Mouse (Mus musculus): ENCODE data around the gene Neurl4. TPM values are rescaled to one million over a fixed set of nuclear protein-coding genes. Genes with fewer than 3 reads are reported as not detected.
A peak's percentile ranks its signal among the peaks of the same experiment; 100 is the strongest.
"Not testable (repeated sequence)": the region's sequence is repeated elsewhere in the genome, so short reads cannot be mapped to it uniquely, and the experiment has no call there.

Neurl4 gene
- polyA plus RNA-seq, 1 experiment: 38.2 TPM

- 39% methylated on average over 1 of the region's 1 CpGs for WGBS
- H3K27ac ChIP-seq (ENCODE audit: control insufficient read depth, insufficient read depth, low read depth, low read length, poor library complexity): no peak overlapping the region
- no peak overlapping the region for H3K4me3 ChIP-seq (replicated peaks; ENCODE audit: control insufficient read depth, low read depth, low read length)
- 0 out of 2 replicates have a peak, but pooled peaks have one; percentile 20 for TF ChIP-seq CTCF (IDR thresholded peaks at IDR 0.05; ENCODE audit: control insufficient read depth, insufficient read depth, low read length)
- TF ChIP-seq POLR2A (IDR thresholded peaks at IDR 0.05; ENCODE audit: borderline replicate concordance, control insufficient read depth, low read depth, low read length): no peak
- H3K4me1 ChIP-seq (ENCODE audit: control insufficient read depth, insufficient read depth, low read length): peaks cover 1% of the 10 kb centered on the region; the same call in 1 of the 2 replicates
Measured at GRCm38 (mm10) chr11:69952274-69952673, 51.4 kb downstream of the Neurl4 start.

DNA sequence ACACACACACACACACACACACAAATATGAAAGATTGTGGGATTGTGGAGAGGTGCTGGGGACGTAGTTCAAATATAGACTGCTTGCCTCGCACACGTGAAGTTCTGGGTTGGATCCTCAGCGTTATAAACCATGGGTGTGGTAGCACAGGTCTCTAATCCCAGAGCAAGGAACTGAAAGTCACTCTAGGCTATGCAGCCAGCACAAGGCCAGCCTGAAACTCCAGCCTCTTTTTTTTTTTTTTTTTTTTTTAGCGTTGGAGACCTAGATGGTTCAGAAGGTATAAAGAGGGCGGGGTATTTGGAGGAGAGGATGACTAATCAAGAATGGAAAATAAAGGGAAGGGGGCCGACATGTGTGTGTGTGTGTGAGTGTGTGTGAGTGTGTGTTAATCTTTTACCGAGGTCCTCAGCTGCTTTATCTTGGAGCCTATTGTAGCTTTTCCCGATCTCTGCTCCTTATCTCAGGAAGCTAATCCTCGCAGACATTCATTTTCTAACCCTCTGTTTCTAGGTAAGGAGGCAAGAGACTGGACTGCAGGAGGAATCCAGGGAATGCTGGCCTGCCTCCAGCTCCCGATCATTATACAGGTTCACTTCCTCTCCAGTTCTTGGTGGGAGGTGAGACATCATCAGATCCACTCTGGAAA lies 52.5 kb downstream of the Neurl4 start:
- H3K4me1 ChIP-seq (ENCODE audit: control insufficient read depth, insufficient read depth, low read length): peaks cover 1% of the 10 kb centered on the region; the same call in 1 of the 2 replicates
- H3K27ac ChIP-seq (ENCODE audit: control insufficient read depth, insufficient read depth, low read depth, low read length, poor library complexity): no peak overlapping the region
- no peak for TF ChIP-seq CTCF (IDR thresholded peaks at IDR 0.05; ENCODE audit: control insufficient read depth, insufficient read depth, low read length)
- TF ChIP-seq POLR2A (IDR thresholded peaks at IDR 0.05; ENCODE audit: borderline replicate concordance, control insufficient read depth, low read depth, low read length): no peak
- WGBS: 55% methylated on average over 11 of the region's 11 CpGs
- H3K4me3 ChIP-seq (replicated peaks; ENCODE audit: control insufficient read depth, low read depth, low read length): no peak overlapping the region

GRCm38 (mm10) chr11:69955618-69956017 lies 54.7 kb downstream of the Neurl4 start:
- not testable (repeated sequence) for H3K27ac ChIP-seq (ENCODE audit: control insufficient read depth, insufficient read depth, low read depth, low read length, poor library complexity); H3K4me1 ChIP-seq (ENCODE audit: control insufficient read depth, insufficient read depth, low read length); H3K4me3 ChIP-seq (replicated peaks; ENCODE audit: control insufficient read depth, low read depth, low read length)
- WGBS: 75% methylated on average over 4 of the region's 4 CpGs

DNA sequence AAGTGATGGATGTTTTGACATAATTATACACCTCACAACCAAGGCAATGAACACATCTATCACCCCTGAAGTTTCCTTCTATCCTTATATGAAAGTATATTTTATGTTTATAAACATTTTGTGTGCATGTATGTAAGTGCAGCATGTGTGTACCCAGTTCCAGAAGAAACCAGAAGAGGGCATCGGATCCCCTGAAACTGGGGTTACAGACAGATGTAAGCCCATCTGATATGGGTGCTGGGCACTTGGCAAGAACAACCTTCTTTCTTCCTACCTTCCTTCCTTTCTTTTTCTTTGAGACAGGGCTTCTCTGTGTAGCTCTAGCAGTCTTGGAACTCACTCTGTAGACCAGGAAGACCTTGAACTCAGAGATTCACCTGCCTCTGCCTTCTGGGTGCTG lies 55.3 kb downstream of the Neurl4 start:
- TF ChIP-seq POLR2A (IDR thresholded peaks at IDR 0.05; ENCODE audit: borderline replicate concordance, control insufficient read depth, low read depth, low read length) (no peak), CTCF (IDR thresholded peaks at IDR 0.05; ENCODE audit: control insufficient read depth, insufficient read depth, low read length) (no peak)
- H3K4me3 ChIP-seq (replicated peaks; ENCODE audit: control insufficient read depth, low read depth, low read length): no peak overlapping the region
- no peaks in the 10 kb centered on the region for H3K4me1 ChIP-seq (ENCODE audit: control insufficient read depth, insufficient read depth, low read length)
- H3K27ac ChIP-seq (ENCODE audit: control insufficient read depth, insufficient read depth, low read depth, low read length, poor library complexity): no peak overlapping the region
- WGBS: 68% methylated on average over 1 of the region's 1 CpGs

- no peak for TF ChIP-seq POLR2A (IDR thresholded peaks at IDR 0.05; ENCODE audit: borderline replicate concordance, control insufficient read depth, low read depth, low read length)
- TF ChIP-seq CTCF (IDR thresholded peaks at IDR 0.05; ENCODE audit: control insufficient read depth, insufficient read depth, low read length): peak; percentile 38; the same call in 1 of the 2 replicates
- WGBS: 55% methylated on average over 5 of the region's 5 CpGs
- Histone ChIP-seq H3K4me1 (ENCODE audit: control insufficient read depth, insufficient read depth, low read length) (peaks cover 2% of the 10 kb centered on the region; the same call in 1 of the 2 replicates), H3K4me3 (replicated peaks; ENCODE audit: control insufficient read depth, low read depth, low read length) (no peak overlapping the region), H3K27ac (ENCODE audit: control insufficient read depth, insufficient read depth, low read depth, low read length, poor library complexity) (no peak overlapping the region)
Measured at GRCm38 (mm10) chr11:69960616-69961015, 59.7 kb downstream of the Neurl4 start.

GRCm38 (mm10) chr11:69961841-69962240 lies 61.0 kb downstream of the Neurl4 start:
- Histone ChIP-seq H3K4me3 (replicated peaks; ENCODE audit: control insufficient read depth, low read depth, low read length) (no peak overlapping the region), H3K27ac (ENCODE audit: control insufficient read depth, insufficient read depth, low read depth, low read length, poor library complexity) (no peak overlapping the region), H3K4me1 (ENCODE audit: control insufficient read depth, insufficient read depth, low read length) (peaks cover 3% of the 10 kb centered on the region; the same call in 1 of the 2 replicates)
- 3% methylated on average over 5 of the region's 5 CpGs for WGBS
- TF ChIP-seq CTCF (IDR thresholded peaks at IDR 0.05; ENCODE audit: control insufficient read depth, insufficient read depth, low read length) (no peak), POLR2A (IDR thresholded peaks at IDR 0.05; ENCODE audit: borderline replicate concordance, control insufficient read depth, low read depth, low read length) (no peak)

Other genes starting within 250 kb of the Neurl4 start
- not detected in 2 replicates for gene Sox15, start 245.8 kb upstream of the Neurl4 start, polyA plus RNA-seq (2011; ENCODE audit: insufficient read depth, insufficient read length, low replicate concordance, missing spikeins)
- gene Mpdu1, start 238.4 kb upstream of the Neurl4 start, polyA plus RNA-seq (2011; ENCODE audit: insufficient read depth, insufficient read length, low replicate concordance, missing spikeins): 62.4 and 109 TPM in 2 replicates
- gene Cd68, start 234.9 kb upstream of the Neurl4 start, polyA plus RNA-seq (2011; ENCODE audit: insufficient read depth, insufficient read length, low replicate concordance, missing spikeins): 28.0 and 51.6 TPM in 2 replicates
- 268 and 540 TPM in 2 replicates for gene Eif4a1, start 228.6 kb upstream of the Neurl4 start, polyA plus RNA-seq (2011; ENCODE audit: insufficient read depth, insufficient read length, low replicate concordance, missing spikeins)
- 46.3 and 67.8 TPM in 2 replicates for gene Senp3, start 219.0 kb upstream of the Neurl4 start, polyA plus RNA-seq (2011; ENCODE audit: insufficient read depth, insufficient read length, low replicate concordance, missing spikeins)
- gene Tnfsf13, start 215.3 kb upstream of the Neurl4 start, polyA plus RNA-seq (2011; ENCODE audit: insufficient read depth, insufficient read length, low replicate concordance, missing spikeins): 2.3 and 3.1 TPM in 2 replicates
- 4.2 and 7.1 TPM in 2 replicates for gene Tnfsf12, start 205.2 kb upstream of the Neurl4 start, polyA plus RNA-seq (2011; ENCODE audit: insufficient read depth, insufficient read length, low replicate concordance, missing spikeins)
- 7.6 and 17.0 TPM in 2 replicates for gene Tnfsfm13, start 205.0 kb upstream of the Neurl4 start, polyA plus RNA-seq (2011; ENCODE audit: insufficient read depth, insufficient read length, low replicate concordance, missing spikeins)
- 28.8 and 49.2 TPM in 2 replicates for gene Polr2a, start 142.4 kb upstream of the Neurl4 start, polyA plus RNA-seq (2011; ENCODE audit: insufficient read depth, insufficient read length, low replicate concordance, missing spikeins)
- not detected in 2 replicates for gene Slc35g3, start 139.1 kb upstream of the Neurl4 start, polyA plus RNA-seq (2011; ENCODE audit: insufficient read depth, insufficient read length, low replicate concordance, missing spikeins)
- 8.4 and 13.8 TPM in 2 replicates for gene Zbtb4, start 135.2 kb upstream of the Neurl4 start, polyA plus RNA-seq (2011; ENCODE audit: insufficient read depth, insufficient read length, low replicate concordance, missing spikeins)
- gene Chrnb1, start 105.1 kb upstream of the Neurl4 start, polyA plus RNA-seq (2011; ENCODE audit: insufficient read depth, insufficient read length, low replicate concordance, missing spikeins): 1.8 and 3.5 TPM in 2 replicates
- 0.32 and 1.00 TPM in 2 replicates for gene Fgf11, start 99.2 kb upstream of the Neurl4 start, polyA plus RNA-seq (2011; ENCODE audit: insufficient read depth, insufficient read length, low replicate concordance, missing spikeins)
- gene Tmem102, start 95.4 kb upstream of the Neurl4 start, polyA plus RNA-seq (2011; ENCODE audit: insufficient read depth, insufficient read length, low replicate concordance, missing spikeins): not detected in 2 replicates
- not detected in 2 replicates for gene Gm39566, start 85.8 kb upstream of the Neurl4 start, polyA plus RNA-seq (2011; ENCODE audit: insufficient read depth, insufficient read length, low replicate concordance, missing spikeins)
- gene Spem2, start 82.6 kb upstream of the Neurl4 start, polyA plus RNA-seq (2011; ENCODE audit: insufficient read depth, insufficient read length, low replicate concordance, missing spikeins): not detected in 2 replicates
- not detected in 2 replicates for gene Spem1, start 78.9 kb upstream of the Neurl4 start, polyA plus RNA-seq (2011; ENCODE audit: insufficient read depth, insufficient read length, low replicate concordance, missing spikeins)
- 5.3 and 6.0 TPM in 2 replicates for gene Nlgn2, start 63.3 kb upstream of the Neurl4 start, polyA plus RNA-seq (2011; ENCODE audit: insufficient read depth, insufficient read length, low replicate concordance, missing spikeins)
- gene Tmem256, start 62.6 kb upstream of the Neurl4 start, polyA plus RNA-seq (2011; ENCODE audit: insufficient read depth, insufficient read length, low replicate concordance, missing spikeins): 180 and 202 TPM in 2 replicates
- gene Plscr3, start 54.7 kb upstream of the Neurl4 start, polyA plus RNA-seq (2011; ENCODE audit: insufficient read depth, insufficient read length, low replicate concordance, missing spikeins): 38.3 and 50.9 TPM in 2 replicates
- 2.9 and 5.4 TPM in 2 replicates for gene Tnk1, start 42.3 kb upstream of the Neurl4 start, polyA plus RNA-seq (2011; ENCODE audit: insufficient read depth, insufficient read length, low replicate concordance, missing spikeins)
- not detected in 2 replicates for gene Tmem95, start 23.1 kb upstream of the Neurl4 start, polyA plus RNA-seq (2011; ENCODE audit: insufficient read depth, insufficient read length, low replicate concordance, missing spikeins)
- 1.8 and 3.6 TPM in 2 replicates for gene Kctd11, start 19.7 kb upstream of the Neurl4 start, polyA plus RNA-seq (2011; ENCODE audit: insufficient read depth, insufficient read length, low replicate concordance, missing spikeins)
- 63.5 and 179 TPM in 2 replicates for gene Acap1, start 5.5 kb upstream of the Neurl4 start, polyA plus RNA-seq (2011; ENCODE audit: insufficient read depth, insufficient read length, low replicate concordance, missing spikeins)
- 2.7 and 5.6 TPM in 2 replicates for gene 2810408A11Rik, start 85 bp upstream of the Neurl4 start, polyA plus RNA-seq (2011; ENCODE audit: insufficient read depth, insufficient read length, low replicate concordance, missing spikeins)
- gene Gps2, start 12.8 kb downstream of the Neurl4 start, polyA plus RNA-seq (2011; ENCODE audit: insufficient read depth, insufficient read length, low replicate concordance, missing spikeins): 120 and 203 TPM in 2 replicates
- gene Eif5a, start 20.9 kb downstream of the Neurl4 start, polyA plus RNA-seq (2011; ENCODE audit: insufficient read depth, insufficient read length, low replicate concordance, missing spikeins): 378 and 387 TPM in 2 replicates
- gene Ybx2, start 34.7 kb downstream of the Neurl4 start, polyA plus RNA-seq (2011; ENCODE audit: insufficient read depth, insufficient read length, low replicate concordance, missing spikeins): 1.2 and 1.5 TPM in 2 replicates
- gene Slc2a4, start 47.1 kb downstream of the Neurl4 start, polyA plus RNA-seq (2011; ENCODE audit: insufficient read depth, insufficient read length, low replicate concordance, missing spikeins): 24.5 and 32.2 TPM in 2 replicates
- not detected in 2 replicates for gene Cldn7, start 63.7 kb downstream of the Neurl4 start, polyA plus RNA-seq (2011; ENCODE audit: insufficient read depth, insufficient read length, low replicate concordance, missing spikeins)
- gene Ctdnep1, start 80.1 kb downstream of the Neurl4 start, polyA plus RNA-seq (2011; ENCODE audit: insufficient read depth, insufficient read length, low replicate concordance, missing spikeins): 42.5 and 60.6 TPM in 2 replicates
- gene Elp5, start 81.4 kb downstream of the Neurl4 start, polyA plus RNA-seq (2011; ENCODE audit: insufficient read depth, insufficient read length, low replicate concordance, missing spikeins): 27.2 and 50.6 TPM in 2 replicates
- gene Gabarap, start 90.1 kb downstream of the Neurl4 start, polyA plus RNA-seq (2011; ENCODE audit: insufficient read depth, insufficient read length, low replicate concordance, missing spikeins): 204 and 443 TPM in 2 replicates
- 26.8 and 72.4 TPM in 2 replicates for gene Phf23, start 94.7 kb downstream of the Neurl4 start, polyA plus RNA-seq (2011; ENCODE audit: insufficient read depth, insufficient read length, low replicate concordance, missing spikeins)
- 4.4 and 12.8 TPM in 2 replicates for gene Dvl2, start 99.5 kb downstream of the Neurl4 start, polyA plus RNA-seq (2011; ENCODE audit: insufficient read depth, insufficient read length, low replicate concordance, missing spikeins)
- gene Acadvl, start 114.3 kb downstream of the Neurl4 start, polyA plus RNA-seq (2011; ENCODE audit: insufficient read depth, insufficient read length, low replicate concordance, missing spikeins): 26.3 and 28.9 TPM in 2 replicates
- 5.4 and 19.4 TPM in 2 replicates for gene Dlg4, start 115.9 kb downstream of the Neurl4 start, polyA plus RNA-seq (2011; ENCODE audit: insufficient read depth, insufficient read length, low replicate concordance, missing spikeins)
- 1.4 and 3.5 TPM in 2 replicates for gene Asgr1, start 153.0 kb downstream of the Neurl4 start, polyA plus RNA-seq (2011; ENCODE audit: insufficient read depth, insufficient read length, low replicate concordance, missing spikeins)
- gene Asgr2, start 191.6 kb downstream of the Neurl4 start, polyA plus RNA-seq (2011; ENCODE audit: insufficient read depth, insufficient read length, low replicate concordance, missing spikeins): 1.2 and 5.1 TPM in 2 replicates
- gene Mgl2, start 229.3 kb downstream of the Neurl4 start, polyA plus RNA-seq (2011; ENCODE audit: insufficient read depth, insufficient read length, low replicate concordance, missing spikeins): 2.3 and 3.8 TPM in 2 replicates